Mouse (Mus musculus) liver, embryonic 13.5 days (tissue): ENCODE measurements around the gene Zfp524. TPM values are rescaled to one million over a fixed set of nuclear protein-coding genes. Genes with fewer than 3 reads are reported as not detected.

Experiments used
- ATAC-seq: fragments of 200-750 bp; cut with Nextera tagmentation; 2 replicates; pipeline ENCODE4 v1.8.0; 2017; ENCODE audit warnings: low read depth, mild to moderate bottlenecking, moderate number of reproducible peaks, moderate library complexity
- DNase-seq: peaks from one replicate; pipeline ENCODE4 v3.0.0; 2022
- H3K27ac ChIP-seq: fragments of 300-500 bp; sonication (generic); 2 replicates; pipeline ENCODE4 v1.5.1; 2015; ENCODE audit warnings: moderate library complexity, mild to moderate bottlenecking, inconsistent platforms
- H3K27me3 ChIP-seq: fragments of 300-500 bp; sonication (generic); 2 replicates; pipeline ENCODE4 v1.6.1; 2015; ENCODE audit warnings: mild to moderate bottlenecking, inconsistent platforms
- H3K36me3 ChIP-seq: fragments of 300-500 bp; sonication (generic); 2 replicates; pipeline ENCODE4 v1.6.1; 2015; ENCODE audit warnings: mild to moderate bottlenecking, inconsistent platforms
- H3K4me1 ChIP-seq: fragments of 300-500 bp; sonication (generic); replicated peaks from 2 replicates; pipeline ENCODE4 v1.6.1; 2015; ENCODE audit warnings: inconsistent platforms
- H3K4me2 ChIP-seq: fragments of 300-500 bp; sonication (generic); 2 replicates; pipeline ENCODE4 v1.6.1; 2015; ENCODE audit warnings: inconsistent platforms, mild to moderate bottlenecking, moderate library complexity
- H3K4me3 ChIP-seq: fragments of 300-500 bp; sonication (generic); replicated peaks from 2 replicates; pipeline ENCODE4 v1.5.1; 2015; ENCODE audit warnings: mild to moderate bottlenecking, inconsistent platforms
- H3K9ac ChIP-seq: fragments of 300-500 bp; sonication (generic); 2 replicates; pipeline ENCODE4 v1.6.1; 2015; ENCODE audit warnings: mild to moderate bottlenecking, inconsistent platforms
- H3K9me3 ChIP-seq: fragments of 300-500 bp; sonication (generic); replicated peaks from 2 replicates; pipeline ENCODE4 v1.6.1; 2016; ENCODE audit warnings: inconsistent platforms
- WGBS: fragments of 180-500 bp; shearing (Covaris S2); methylation state at CpG from one replicate; pipeline ENCODE4 v1.1.7; 2015; ENCODE audit not compliant: insufficient replicate concordance; 5-methylcytosine and 5-hydroxymethylcytosine counted together
- polyA plus RNA-seq: library from polyadenylated mRNA; unstranded; fragments of >200 nt; fragmentation: Nextera tagmentation; extraction: Ambion mirVana; gene quantifications from 2 replicates; pipeline ENCODE4 v1.2.1, GENCODE M21; 2015

The Zfp524 gene
- polyA plus RNA-seq, 1 experiment from 2014 or later: 10.0 TPM

GRCm38 (mm10) chr7:5033818-5034217 lies 19.6 kb downstream of the Zfp524 start, which contains the start of gene 4632433K11Rik:
TSS of gene 4632433K11Rik (plus strand) at chr7:5034118.
- Histone ChIP-seq H3K36me3 (peaks cover 66% of the 10 kb centered on the region), H3K9ac (no peak within 1 kb of the TSS), H3K27me3 (no peaks in the 10 kb centered on the region), H3K9me3 (peaks cover 31% of the 10 kb centered on the region), H3K4me1 (peaks cover 16% of the 10 kb centered on the region), H3K4me3 (no peak within 1 kb of the TSS), H3K4me2 (no peak within 1 kb of the TSS), H3K27ac (no peak within 1 kb of the TSS)
- DNase-seq: no peak
- WGBS: 69% methylated on average over 3 of the region's 3 CpGs
- no peak for ATAC-seq

GRCm38 (mm10) chr7:5035628-5036027 lies 21.4 kb downstream of the Zfp524 start:
- H3K4me2 ChIP-seq: no peak overlapping the region
- no peak overlapping the region for H3K27ac ChIP-seq
- H3K36me3 ChIP-seq: peaks cover 48% of the 10 kb centered on the region
- no peaks in the 10 kb centered on the region for H3K27me3 ChIP-seq
- peaks cover 27% of the 10 kb centered on the region for H3K4me1 ChIP-seq
- ATAC-seq (no peak), DNase-seq (no peak)
- peaks cover 16% of the 10 kb centered on the region for H3K9me3 ChIP-seq
- H3K9ac ChIP-seq: no peak overlapping the region
- H3K4me3 ChIP-seq: no peak overlapping the region
- WGBS: 89% methylated on average over 17 of the region's 17 CpGs

GRCm38 (mm10) chr7:5036136-5036535 lies 21.9 kb downstream of the Zfp524 start:
- H3K27ac ChIP-seq: no peak overlapping the region
- H3K4me2 ChIP-seq: no peak overlapping the region
- H3K4me1 ChIP-seq: peaks cover 27% of the 10 kb centered on the region
- DNase-seq: no peak
- no peak for ATAC-seq
- WGBS: 87% methylated on average over 9 of the region's 9 CpGs
- no peak overlapping the region for H3K9ac ChIP-seq
- no peak overlapping the region for H3K4me3 ChIP-seq
- no peaks in the 10 kb centered on the region for H3K27me3 ChIP-seq
- peaks cover 11% of the 10 kb centered on the region for H3K9me3 ChIP-seq
- H3K36me3 ChIP-seq: peaks cover 43% of the 10 kb centered on the region

GRCm38 (mm10) chr7:5037026-5037425 lies 22.8 kb downstream of the Zfp524 start:
- Histone ChIP-seq H3K36me3 (peaks cover 34% of the 10 kb centered on the region), H3K4me2 (no peak overlapping the region), H3K9me3 (peaks cover 3% of the 10 kb centered on the region; the same call in 1 of the 2 replicates), H3K4me1 (peaks cover 27% of the 10 kb centered on the region), H3K27ac (no peak overlapping the region), H3K4me3 (no peak overlapping the region), H3K27me3 (no peaks in the 10 kb centered on the region), H3K9ac (no peak overlapping the region; the same call in 1 of the 2 replicates)
- DNase-seq: no peak
- no peak for ATAC-seq
- WGBS: 83% methylated on average over 7 of the region's 7 CpGs

- peak overlapping the region; percentile 74 for H3K4me3 ChIP-seq
- 70% methylated on average over 8 of the region's 8 CpGs for WGBS
- ATAC-seq: no peak
- peak overlapping the region; percentile 76 for H3K9ac ChIP-seq
- DNase-seq: no peak
- H3K36me3 ChIP-seq: peaks cover 30% of the 10 kb centered on the region
- no peaks in the 10 kb centered on the region for H3K27me3 ChIP-seq
- peak overlapping the region; percentile 88 for H3K27ac ChIP-seq
- peaks cover 27% of the 10 kb centered on the region for H3K4me1 ChIP-seq
- no peaks in the 10 kb centered on the region for H3K9me3 ChIP-seq
- H3K4me2 ChIP-seq: peak overlapping the region; percentile 75
These were observed 23.3 kb downstream of the Zfp524 start for GRCm38 (mm10) chr7:5037467-5037866.

GRCm38 (mm10) chr7:5038109-5038732 lies 24.0 kb downstream of the Zfp524 start, which contains the start of gene Zfp784:
TSS of gene Zfp784 (minus strand) at chr7:5038446.
- peak within 1 kb of the TSS; percentile 88 for H3K27ac ChIP-seq
- H3K4me2 ChIP-seq: peak within 1 kb of the TSS; percentile 75
- H3K4me3 ChIP-seq: peak within 1 kb of the TSS; percentile 74
- no peaks in the 10 kb centered on the region for H3K27me3 ChIP-seq
- peak; percentile 98 for ATAC-seq
- peaks cover 27% of the 10 kb centered on the region for H3K4me1 ChIP-seq
- no peaks in the 10 kb centered on the region for H3K9me3 ChIP-seq
- peak within 1 kb of the TSS; percentile 76 for H3K9ac ChIP-seq
- peaks cover 22% of the 10 kb centered on the region for H3K36me3 ChIP-seq
- DNase-seq: peak; percentile 92
- under 1% methylated on average over 48 of the region's 48 CpGs for WGBS

GRCm38 (mm10) chr7:5038940-5039339 lies 24.7 kb downstream of the Zfp524 start:
- Histone ChIP-seq H3K4me3 (peak overlapping the region; percentile 74), H3K9me3 (no peaks in the 10 kb centered on the region), H3K4me1 (peaks cover 27% of the 10 kb centered on the region), H3K4me2 (peak overlapping the region; percentile 75), H3K27me3 (no peaks in the 10 kb centered on the region), H3K9ac (peak overlapping the region; percentile 76), H3K27ac (peak overlapping the region; percentile 88), H3K36me3 (peaks cover 15% of the 10 kb centered on the region; the same call in 1 of the 2 replicates)
- no peak for ATAC-seq
- no peak for DNase-seq
- 31% methylated on average over 5 of the region's 5 CpGs for WGBS

- 24% methylated on average over 2 of the region's 2 CpGs for WGBS
- no peak overlapping the region for H3K27ac ChIP-seq
These were observed 30.8 kb downstream of the Zfp524 start for GRCm38 (mm10) chr7:5044981-5045380.

GRCm38 (mm10) chr7:5046112-5046511 lies 31.9 kb downstream of the Zfp524 start:
- no peak overlapping the region for H3K4me3 ChIP-seq
- H3K4me1 ChIP-seq: 0 out of 2 replicates have a peak, but pooled peaks cover 4% of the 10 kb centered on the region
- WGBS: 65% methylated on average over 2 of the region's 2 CpGs
- peaks cover 27% of the 10 kb centered on the region for H3K27me3 ChIP-seq
- H3K27ac ChIP-seq: no peak overlapping the region
- H3K36me3 ChIP-seq: no peaks in the 10 kb centered on the region
- no peak overlapping the region for H3K4me2 ChIP-seq
- H3K9ac ChIP-seq: no peak overlapping the region
- no peak for ATAC-seq
- DNase-seq: no peak
- H3K9me3 ChIP-seq: no peaks in the 10 kb centered on the region

More at GRCm38 (mm10) chr7:5044981-5045380, 30.8 kb downstream of the Zfp524 start:
- Histone ChIP-seq H3K9me3 (no peaks in the 10 kb centered on the region), H3K4me1 (peaks cover under 1% of the 10 kb centered on the region; the same call in 1 of the 2 replicates), H3K4me3 (no peak overlapping the region), H3K36me3 (no peaks in the 10 kb centered on the region), H3K27me3 (peaks cover 15% of the 10 kb centered on the region), H3K4me2 (no peak overlapping the region), H3K9ac (no peak overlapping the region)
- ATAC-seq: no peak
- no peak for DNase-seq

GRCm38 (mm10) chr7:5047313-5047712 lies 33.1 kb downstream of the Zfp524 start:
- Histone ChIP-seq H3K9me3 (no peaks in the 10 kb centered on the region), H3K4me1 (peaks cover 10% of the 10 kb centered on the region), H3K4me2 (no peak overlapping the region), H3K27ac (no peak overlapping the region), H3K9ac (no peak overlapping the region), H3K36me3 (no peaks in the 10 kb centered on the region), H3K27me3 (peaks cover 39% of the 10 kb centered on the region), H3K4me3 (no peak overlapping the region)
- ATAC-seq (no peak), DNase-seq (no peak)
- 13% methylated on average over 2 of the region's 2 CpGs for WGBS

GRCm38 (mm10) chr7:5051193-5052192 lies 37.3 kb downstream of the Zfp524 start, which contains the start of gene Zfp580:
TSS of gene Zfp580 (plus strand) at chr7:5051538.
- H3K4me3 ChIP-seq: peak within 1 kb of the TSS; percentile 63
- peaks cover 28% of the 10 kb centered on the region for H3K4me1 ChIP-seq
- H3K9ac ChIP-seq: peak within 1 kb of the TSS; percentile 73
- peak within 1 kb of the TSS; percentile 71 for H3K4me2 ChIP-seq
- no peaks in the 10 kb centered on the region for H3K9me3 ChIP-seq
- peaks cover 81% of the 10 kb centered on the region for H3K27me3 ChIP-seq
- DNase-seq (no peak), ATAC-seq (peak; percentile 53)
- H3K27ac ChIP-seq: no peak within 1 kb of the TSS
- no peaks in the 10 kb centered on the region for H3K36me3 ChIP-seq
- 1% methylated on average over 65 of the region's 65 CpGs for WGBS
